Mouse (Mus musculus): ENCODE measurements around the gene Tmem176b.
"Not testable (repeated sequence)": the region's sequence is repeated elsewhere in the genome, so short reads cannot be mapped to it uniquely, and the experiment has no call there.

- not testable (repeated sequence) for TF ChIP-seq CTCF (IDR thresholded peaks at IDR 0.05; ENCODE audit: low read depth, low read length); POLR2A (IDR thresholded peaks at IDR 0.05; ENCODE audit: extremely low read depth, insufficient read depth, low read length)
These were observed 19.1 kb downstream of the Tmem176b start for GRCm38 (mm10) chr6:48821991-48822785.
